Mouse (Mus musculus) spleen, embryonic (tissue): ENCODE data around the gene Cda.

Source experiments
- CTCF ChIA-PET: fragments of 350-600 bp; sonication (Branson Sonifier 250); formaldehyde crosslinking; loops from one replicate; lab custom pipeline; 2022; lab: Charles Lee

The Cda gene

DNA sequence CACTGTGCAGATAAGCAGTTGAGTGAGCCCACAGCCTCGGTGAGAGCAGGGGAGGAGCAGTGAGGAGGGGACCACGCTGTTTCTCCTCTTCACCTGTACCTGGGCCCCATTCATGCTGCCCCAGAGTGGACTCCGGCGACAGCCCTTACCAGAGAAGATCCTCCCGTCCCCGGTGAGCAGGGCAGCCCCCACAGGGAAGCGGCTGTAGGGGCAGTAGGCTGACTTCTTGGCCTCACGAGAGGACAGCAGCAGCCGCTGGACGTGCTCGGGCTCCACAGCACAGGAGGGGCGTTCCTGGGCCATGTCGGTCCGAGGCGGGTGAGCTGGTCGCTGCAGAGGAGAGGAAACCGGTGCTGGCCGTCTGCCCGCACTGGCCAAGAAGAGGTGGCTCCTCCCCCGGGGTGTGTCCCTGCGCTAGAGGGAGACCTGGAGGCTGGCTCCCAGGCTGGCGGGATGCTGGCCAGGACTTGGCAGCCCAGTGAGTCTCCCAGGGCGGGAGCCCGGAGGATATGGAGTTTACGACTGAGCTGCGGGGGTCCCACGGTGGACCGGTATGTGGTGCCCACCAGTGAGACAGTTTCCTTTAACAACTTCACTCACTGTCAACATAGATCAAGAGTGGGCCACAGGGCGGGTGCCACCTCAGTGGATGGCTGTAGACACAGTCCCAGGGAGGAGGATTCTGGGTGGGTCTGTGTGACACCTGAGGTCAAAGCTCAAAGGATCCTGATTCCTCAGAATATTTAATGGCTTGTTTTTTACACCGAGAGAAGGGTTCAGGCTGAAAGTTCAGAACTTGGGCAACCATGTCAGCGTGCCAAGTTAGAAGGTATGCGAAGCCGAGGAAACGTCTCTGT lies at the start of gene Cda:
Gene Cda, minus strand, starts transcription at position 352 of the 857 bp plus-strand sequence.
- CTCF ChIA-PET = no interaction called here

DNA sequence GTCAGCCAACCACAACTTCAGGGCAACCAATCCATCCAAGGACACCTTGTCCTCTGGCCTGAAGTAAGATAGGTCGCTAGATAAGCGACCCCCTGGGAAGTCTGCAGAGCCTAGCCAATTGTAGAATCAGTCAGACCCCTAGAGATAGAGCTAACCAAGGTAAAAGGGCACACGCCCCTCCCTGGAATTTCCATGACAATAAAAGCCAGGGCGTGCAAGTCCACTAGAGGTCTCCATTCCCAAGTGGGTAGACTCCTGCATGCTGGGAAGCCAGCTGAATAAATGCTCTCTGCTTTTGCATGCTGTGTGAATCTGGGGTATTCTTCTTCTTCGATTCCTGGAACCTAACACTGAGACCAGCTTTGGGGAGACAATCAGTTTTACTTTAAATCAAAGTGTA lies 48.6 kb upstream of the Cda start:
- CTCF ChIA-PET = no interaction called here

DNA sequence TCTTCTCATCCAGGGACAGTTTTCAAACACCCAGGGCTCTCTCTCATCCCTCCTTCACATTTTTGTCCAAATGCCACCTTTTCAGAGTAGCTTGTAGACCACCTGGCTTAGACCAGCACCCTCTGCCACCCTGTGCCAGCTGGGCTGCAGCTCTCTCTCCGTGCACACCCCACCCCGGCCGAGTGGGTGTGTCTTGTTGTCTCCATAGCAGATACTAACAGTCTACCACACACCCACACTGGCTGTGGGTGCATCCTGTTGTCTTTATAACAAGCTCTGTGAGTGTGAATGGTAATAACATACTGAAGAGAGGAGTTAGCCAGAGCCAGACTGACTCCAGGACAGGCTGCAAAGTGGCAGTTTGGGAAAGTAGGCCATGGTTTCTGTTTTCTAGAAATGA lies 48.2 kb upstream of the Cda start:
- CTCF ChIA-PET = no interaction called here

DNA sequence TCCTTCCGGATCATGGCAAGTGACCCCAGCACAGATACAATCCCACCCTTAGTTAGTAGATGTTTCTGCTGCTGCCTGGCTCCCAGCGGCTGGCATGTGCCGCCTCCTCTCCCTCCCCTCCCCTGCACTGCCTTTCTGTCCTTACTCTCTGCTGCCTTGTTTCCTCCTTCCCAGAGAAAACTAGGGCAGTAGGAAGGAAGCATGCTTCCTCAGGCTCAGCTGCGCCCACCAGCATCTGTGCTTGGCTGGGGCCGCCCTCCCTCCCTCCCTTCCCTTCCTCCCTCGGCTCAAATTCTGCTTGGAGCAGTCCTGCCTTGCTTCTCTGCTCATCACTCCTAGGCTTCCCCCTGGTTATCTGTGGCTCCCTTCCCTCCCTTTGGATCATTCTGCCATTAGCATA lies 46.9 kb upstream of the Cda start:
- CTCF ChIA-PET = no interaction called here

DNA sequence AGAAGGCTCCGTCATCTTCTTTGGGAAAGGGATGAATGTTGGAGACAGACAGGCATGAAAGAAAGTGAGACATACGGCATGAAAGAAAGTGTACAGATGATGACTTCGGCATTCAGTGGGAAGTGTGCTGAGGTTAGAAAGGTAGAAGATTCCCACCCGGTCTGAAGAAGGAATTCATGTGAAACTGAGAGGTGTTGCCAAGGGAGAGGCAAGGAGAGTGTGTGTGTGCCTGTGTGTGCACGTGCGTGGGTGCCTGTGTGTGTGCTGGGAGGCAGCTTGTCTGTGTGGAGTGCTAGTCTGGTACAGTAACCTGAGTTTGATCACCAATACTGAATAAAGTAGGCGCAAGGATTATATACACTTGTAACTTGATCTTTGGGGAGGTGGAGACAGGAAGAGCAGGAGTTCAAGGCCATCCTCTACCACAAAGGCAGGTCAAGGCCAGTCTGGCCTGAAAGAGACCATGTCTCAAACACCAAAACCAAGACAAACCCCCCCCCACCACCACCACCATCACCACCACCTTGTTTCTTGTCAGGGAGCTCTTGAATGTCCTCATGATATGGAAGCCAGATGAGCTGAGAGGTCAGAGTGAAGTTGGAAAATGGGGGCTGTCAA lies 43.8 kb upstream of the Cda start:
- CTCF ChIA-PET = interaction anchor here (0.5 to 0.8 kb wide), 2 partner anchors 292 to 787 kb away, joined by 3 to 5 read pairs; no protein-coding TSS in a partner anchor

DNA sequence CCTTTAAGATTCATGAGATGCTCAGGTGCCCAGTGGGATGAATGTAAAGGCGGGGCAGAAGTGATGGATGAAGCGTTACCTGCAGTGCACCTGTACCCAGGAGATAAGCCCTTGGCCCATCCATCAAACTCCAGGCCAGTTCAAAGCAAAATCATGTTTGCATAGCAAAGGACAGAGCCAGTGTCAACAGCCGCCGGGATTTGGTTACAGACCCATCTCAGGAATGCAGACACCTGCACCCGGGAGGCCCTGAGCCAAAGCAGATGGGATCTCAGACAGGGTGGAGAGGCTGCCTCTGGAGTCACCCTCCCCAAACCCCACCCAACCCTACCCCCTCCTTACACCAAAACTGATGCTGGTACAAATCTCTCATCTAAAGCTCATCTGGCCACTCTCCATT lies 43.2 kb upstream of the Cda start:
- CTCF ChIA-PET = interaction anchor here (0.5 kb wide), 1 partner anchor 291 kb away, joined by 5 read pairs; no protein-coding TSS in a partner anchor

DNA sequence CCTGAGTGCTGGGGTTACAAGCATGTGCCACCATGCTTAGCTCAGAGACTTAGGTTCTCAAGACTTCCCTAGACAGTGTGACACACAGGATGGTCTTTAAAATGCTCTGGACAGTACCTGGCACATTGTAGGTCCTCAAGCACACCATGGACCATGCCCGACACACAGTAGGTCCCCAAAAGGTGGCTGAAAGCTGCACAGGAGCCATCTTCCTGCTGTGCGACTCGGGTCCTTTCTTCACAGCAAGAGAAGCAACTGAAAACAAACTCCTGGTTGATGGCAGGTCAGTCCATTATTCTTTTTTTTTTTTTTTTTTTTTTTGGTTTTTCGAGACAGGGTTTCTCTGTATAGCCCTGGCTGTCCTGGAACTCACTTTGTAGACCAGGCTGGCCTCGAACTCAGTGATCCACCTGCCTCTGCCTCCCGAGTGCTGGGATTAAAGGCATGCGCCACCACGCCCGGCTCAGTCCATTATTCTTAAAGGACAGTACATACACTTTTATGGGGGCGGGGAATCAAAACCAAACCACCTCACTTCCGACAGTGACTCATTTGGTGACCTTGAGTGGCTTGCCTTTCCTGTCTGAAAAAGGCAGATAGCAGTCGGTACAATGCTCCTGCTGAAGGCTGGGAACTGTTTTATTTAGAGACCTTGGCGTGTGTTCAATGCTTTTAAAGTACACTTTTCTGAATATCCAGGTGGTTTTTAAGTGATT lies 39.8 kb upstream of the Cda start:
- CTCF ChIA-PET = no interaction called here

DNA sequence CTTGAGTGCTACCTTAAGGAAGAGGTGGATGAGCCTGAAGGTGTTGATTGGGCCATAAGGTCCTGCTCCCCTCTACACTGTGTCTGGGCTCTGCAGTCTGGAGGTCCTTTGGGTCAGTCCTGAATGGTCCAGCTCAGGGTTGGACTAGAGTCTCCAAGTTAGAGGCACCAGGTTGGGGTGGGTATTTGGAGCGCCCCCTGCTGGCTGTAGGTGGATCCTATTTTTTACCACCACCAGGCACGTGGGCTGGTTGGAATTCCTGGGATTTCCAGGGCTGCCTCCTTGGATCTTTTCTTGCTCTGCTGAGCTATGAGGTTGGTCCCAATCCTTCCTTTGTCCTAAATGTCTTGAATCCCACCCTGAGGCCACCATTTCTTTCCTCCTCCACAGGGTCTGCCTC lies 37.0 kb upstream of the Cda start:
- CTCF ChIA-PET = interaction anchor here (0.6 to 0.8 kb wide), 2 partner anchors 298 to 639 kb away, joined by 3 read pairs; no protein-coding TSS in a partner anchor

DNA sequence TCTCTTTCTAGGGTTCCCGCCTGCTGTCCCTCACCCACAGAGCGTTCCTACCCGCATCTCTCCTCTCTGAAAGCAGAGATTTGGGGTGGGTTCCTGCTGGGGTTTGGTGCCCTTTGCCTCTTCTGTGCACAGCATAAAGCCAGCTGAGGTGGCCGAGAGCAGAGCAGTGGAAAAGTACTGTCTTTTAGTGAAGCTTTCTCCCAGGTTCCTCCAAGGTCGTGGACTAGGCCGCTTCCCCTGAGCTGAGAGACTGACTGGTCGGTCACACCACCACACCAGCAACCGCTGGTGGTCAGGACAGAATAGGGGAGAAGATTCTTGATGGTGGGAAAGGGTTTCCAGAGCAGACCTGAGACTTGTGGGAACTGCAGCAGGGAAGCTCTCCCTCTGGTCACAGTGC lies 28.9 kb upstream of the Cda start:
- CTCF ChIA-PET = no interaction called here

DNA sequence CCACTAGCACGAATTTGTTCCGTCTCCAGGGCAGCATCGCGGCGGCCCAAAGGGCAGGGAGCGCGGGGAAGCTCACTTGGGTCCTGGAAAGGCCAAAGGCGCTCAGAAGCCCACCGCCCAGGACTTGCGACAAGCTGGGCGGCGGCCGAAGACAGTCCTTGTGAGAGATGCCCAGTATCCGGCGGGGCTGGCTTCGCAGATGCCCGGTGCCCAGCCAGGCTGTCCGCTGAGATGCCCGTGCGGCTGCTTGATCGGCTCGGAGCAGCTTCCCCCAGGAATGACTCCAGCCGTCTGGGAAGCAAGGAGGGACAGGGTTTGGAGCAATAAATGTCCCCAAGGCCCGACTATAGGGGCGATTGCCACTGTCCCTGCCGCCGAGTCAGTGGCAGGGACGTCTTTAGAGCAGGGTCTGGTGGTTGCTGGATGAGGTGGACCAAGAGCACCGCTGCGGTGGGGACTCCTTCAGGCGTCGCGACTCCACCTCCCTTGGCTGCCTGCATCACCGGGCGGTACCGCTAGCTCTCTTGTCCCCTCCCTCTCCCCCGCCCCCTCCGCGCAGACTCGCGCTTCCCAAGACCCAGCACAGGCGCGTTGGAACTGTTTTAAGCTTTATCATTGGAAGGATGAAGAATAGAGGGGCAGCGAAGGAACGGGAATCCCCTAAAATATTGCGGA lies 28.3 kb upstream of the Cda start, which contains the start of gene Fam43b:
Gene Fam43b, minus strand, starts transcription at position 558 of the 675 bp plus-strand sequence.
- CTCF ChIA-PET = no interaction called here

DNA sequence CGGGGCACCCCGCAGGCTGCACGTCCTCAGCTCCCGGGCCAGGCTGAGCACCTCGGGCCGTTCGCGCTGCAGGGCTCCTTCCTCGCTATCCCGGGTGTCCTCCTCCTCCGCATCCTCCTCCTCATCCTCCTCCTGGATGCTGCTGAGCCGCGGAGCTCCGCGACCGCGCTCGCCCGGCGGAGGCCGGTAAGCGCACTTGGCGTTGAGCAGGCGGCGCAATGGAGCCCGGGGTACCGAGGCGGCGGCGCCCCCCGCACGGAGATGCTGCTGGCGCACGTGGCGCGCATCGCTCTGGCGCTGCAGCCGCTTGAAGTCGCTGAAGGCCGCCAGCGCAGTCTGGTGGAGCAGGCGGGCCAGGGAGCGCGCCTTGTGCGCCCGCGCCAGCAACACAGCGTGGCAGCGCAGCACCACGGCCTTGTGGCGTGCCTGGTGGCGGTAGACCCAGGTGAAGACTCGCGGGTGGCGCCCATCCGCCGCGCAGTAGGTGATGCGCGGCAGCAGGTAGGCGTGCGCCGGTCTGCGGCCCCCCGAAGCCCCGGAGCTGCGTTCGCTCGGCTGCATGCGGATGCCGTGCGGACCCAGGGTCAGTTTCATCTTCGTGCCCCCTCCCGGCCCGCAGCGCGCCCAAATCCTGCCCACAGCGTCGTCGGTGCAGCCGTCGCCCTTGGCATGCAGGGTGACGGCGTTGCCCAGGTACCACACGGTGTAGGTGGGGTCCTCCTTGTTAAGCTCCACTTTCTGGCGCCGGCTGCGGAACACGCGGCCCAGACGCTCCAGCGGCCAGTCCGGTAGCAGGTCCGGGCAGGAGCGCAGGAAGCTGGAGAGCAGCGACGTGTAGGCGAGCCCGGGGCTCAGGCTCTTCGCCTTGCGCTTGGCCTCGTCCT lies 27.5 kb upstream of the Cda start:
- CTCF ChIA-PET = no interaction called here

DNA sequence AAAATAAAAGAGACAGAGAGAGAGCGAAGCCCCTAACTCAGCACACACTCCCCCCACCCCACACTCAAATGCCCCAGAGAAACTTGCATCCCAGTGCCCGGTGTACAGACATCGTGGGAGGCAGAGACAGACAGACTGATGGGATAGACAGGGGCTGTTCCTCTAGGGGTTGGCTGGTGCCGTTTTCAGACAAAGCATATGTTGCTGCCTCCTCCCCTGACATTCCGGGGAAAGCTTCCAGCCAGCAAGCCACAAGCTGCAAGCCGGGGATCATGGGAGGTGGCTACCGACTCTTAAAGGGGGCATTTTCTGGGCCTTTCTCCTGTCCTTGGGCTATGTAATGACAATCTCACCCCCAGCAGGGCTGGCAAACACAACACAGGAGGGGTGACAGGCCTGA lies 25.9 kb upstream of the Cda start:
- CTCF ChIA-PET = no interaction called here

DNA sequence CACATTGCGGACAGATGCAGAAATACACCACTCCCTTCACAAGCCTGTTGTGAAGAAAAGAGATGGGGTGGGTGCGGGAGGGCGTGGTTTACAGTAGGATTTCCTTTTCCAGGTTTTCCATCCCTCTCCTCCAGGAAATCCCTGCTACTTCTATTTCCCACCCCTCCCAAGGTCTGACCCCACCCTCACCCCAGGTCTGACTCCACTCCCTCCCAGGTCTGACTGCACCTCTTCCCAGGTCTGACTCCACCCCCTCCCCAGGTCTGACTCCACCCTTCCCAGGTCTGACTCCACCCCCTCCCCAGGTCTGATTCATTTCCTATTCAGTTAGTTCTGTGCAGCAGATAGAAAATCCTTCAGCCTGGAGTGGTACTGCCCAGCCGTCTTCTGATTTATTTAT lies 16.0 kb upstream of the Cda start:
- CTCF ChIA-PET = interaction anchor here (0.7 kb wide), 1 partner anchor 12 kb away, joined by 6 read pairs; no protein-coding TSS in a partner anchor

DNA sequence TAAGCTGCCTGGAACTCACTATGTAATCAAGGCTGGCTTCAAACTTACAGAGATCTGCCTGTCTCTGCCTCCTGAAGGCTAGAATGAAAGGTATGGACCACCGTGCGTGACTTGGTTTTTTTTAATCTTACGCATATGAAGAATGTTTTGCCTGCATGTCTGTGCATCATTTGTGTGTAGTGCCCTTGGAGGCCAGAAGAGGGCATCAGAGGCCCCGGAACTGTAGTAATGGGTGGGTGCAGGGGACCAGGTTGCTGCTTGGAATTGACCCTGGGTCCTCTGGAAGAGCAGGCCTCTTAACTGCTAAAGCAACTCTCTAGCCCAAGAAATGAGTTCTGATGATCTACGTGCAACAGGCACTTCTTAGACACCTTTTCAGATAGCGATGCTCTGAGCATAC lies 14.7 kb upstream of the Cda start:
- CTCF ChIA-PET = no interaction called here

DNA sequence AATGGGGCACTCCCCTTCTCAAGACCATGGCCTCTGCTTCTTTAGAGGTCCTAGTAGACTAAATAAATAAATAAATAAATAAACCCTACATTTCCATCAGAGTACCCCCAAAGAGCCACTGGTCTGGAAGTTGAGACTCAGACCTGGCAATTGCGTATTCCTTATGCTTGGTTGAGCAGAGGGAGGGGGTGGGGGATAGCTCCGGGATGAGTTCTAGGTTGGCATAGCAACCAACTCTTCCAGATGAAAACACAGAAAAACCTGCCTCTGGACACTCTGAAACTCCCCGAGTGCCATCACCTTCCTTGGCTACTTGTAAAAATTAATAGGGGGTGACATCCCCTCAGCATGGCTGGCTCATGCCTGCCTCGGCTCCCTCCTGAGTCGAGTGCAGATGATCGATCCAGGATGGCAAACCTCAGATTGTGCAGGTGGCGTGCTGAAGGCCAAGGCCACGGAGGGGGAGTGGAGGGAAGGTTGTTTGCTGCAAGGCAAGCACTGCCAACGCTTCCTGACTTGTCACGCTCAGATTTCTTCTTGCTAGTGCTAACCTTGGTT lies 12.4 kb upstream of the Cda start:
- CTCF ChIA-PET = no interaction called here

DNA sequence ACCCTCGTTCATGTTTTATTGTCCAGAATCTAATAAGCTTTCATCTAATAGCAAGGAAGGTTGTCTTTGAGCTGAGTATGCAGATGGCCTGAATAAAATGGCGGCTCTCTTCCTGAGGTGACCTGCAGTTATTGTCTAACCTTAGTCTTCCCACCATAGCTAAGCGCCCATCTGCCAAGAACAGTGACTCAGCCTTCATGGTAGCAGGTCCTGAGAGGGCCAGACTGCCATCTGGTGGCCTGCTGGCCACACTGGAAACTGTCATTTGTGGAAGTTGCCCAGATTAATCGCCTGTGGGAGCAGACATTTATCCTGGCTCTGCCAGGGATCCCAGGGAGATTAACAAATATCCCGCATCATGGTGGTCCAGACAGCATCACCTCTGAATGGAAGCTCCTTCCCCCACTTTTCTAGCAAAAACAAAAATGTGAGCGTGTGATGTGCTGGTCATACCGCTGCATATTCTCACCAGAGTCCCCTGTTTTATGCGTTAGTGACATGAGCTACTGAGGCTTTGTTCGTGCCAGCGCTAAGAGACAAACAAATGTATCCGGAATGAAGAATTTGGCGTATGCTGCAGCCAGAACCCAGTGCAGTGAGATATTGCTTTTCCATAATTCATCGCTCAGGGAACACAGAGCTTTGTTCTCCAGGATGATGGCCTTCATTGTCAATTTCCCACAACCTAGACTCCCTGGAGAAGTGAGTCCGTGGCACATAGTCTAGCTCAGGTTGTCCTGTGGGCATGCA lies 11.5 kb upstream of the Cda start:
- CTCF ChIA-PET = interaction anchor here (0.5 kb wide), 1 partner anchor 352 kb away, joined by 3 read pairs; no protein-coding TSS in a partner anchor

DNA sequence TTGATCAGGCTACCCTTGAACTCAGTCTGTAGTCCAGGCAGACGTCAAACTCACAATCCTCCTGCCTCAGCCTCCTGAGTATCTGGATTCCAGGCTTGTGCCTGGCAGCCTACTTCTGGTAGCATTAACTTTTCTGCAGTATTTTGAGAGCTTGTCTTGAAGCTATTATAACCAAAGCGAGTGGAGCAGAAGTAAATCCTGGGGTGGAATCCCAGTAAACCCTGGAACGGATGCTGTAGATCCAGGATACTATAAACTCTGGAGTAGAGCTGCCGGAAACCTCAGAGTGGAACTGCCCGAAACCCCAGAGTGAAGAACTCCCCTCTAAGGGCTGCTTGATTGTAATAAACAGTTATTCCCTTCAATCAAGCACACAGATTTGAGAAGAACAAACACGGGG lies 9.7 kb upstream of the Cda start:
- CTCF ChIA-PET = no interaction called here

DNA sequence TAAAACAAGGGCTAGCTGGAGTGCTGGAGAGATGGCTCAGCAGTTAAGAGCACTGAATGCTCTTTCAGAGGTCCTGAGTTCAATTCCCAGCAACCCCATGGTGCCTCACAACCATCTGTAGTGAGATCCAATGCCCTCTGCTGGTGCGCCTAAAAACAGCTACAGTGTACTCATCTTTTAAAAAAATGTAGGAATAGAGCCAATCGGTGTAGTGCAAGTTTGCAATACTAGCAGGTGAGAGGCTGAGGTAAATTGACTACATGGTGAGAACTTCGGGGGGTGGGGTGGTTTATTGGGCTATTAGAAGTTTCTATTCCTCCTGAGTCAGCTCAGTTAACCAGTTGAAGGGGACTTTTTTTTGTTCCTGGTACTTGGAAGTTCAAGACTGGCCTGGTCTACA lies 7.3 kb upstream of the Cda start:
- CTCF ChIA-PET = no interaction called here

DNA sequence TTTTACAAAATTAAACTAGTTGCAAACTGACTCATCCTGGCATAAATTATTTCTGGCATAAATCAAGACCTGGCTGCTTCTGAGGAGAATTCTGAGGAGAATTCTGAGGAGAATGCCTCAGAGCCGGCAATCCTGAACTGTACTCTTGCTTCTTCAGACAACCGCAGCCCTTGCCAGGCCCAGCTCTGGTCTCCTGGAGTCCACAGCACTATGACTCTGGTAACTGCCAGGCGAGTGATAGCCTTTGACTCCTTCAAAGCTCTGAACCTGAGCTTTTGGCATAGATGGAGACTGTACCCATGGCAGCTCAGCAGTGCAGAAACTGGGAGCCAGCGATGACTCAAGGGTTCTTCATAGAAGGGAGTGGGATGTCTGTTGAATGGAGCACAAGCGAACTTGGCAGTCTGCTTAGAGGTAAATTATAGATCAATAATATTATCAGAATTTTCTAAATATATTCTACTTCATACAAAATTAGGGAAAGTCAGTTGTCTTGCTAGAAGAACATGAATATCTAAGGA lies 3.3 kb upstream of the Cda start:
- CTCF ChIA-PET = no interaction called here
